Mouse (Mus musculus): ENCODE measurements at regions not wholly inside any gene's neighbourhood (a gene's known extent, or its start where the extent isn't known, plus 50 kb on each side); places are given as distances from the start of the nearest gene placed in this dataset.

DNA sequence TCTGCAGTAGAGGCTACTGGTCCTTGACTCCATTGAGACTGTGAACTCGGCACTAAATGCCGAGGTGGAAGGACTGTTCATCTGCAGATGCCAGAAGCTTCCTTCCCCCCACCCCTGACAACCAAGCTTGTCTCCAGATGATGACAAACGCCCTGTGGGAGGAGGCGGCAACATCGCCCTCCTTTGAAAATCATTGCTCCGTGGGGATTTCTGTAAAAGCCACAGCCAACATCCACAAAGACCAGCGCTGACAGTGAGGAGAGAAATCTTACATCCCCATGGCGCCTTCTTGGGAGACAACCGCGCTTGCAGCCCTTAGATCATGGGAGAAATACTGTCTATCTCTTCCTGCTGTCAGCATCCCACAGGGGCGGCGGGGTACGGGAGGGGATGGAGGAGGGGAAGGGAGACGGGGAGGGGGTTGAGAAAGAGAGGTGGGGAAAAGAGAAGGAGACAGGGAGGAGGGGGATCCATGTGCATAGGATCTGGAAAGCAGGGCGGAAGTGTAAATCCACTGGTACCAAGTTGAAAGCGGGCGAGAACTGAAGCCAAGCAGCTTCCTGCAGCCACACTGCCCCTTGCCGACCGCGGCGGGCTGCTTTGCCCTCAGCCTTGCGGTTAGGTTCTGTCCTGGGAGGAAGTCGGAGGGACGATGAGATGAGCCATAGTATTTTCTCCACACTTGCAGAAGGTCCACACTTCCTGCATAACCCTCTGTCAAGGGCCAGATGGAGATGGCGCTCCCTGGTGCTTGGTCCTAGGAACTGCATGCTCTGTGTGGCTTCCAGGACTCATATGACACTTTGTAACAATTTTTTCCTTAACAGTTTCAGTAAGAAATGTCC is 72.9 kb downstream of the Cryba4 start:
- DNase-seq (ENCODE audit: low read depth): peak; percentile 46

DNA sequence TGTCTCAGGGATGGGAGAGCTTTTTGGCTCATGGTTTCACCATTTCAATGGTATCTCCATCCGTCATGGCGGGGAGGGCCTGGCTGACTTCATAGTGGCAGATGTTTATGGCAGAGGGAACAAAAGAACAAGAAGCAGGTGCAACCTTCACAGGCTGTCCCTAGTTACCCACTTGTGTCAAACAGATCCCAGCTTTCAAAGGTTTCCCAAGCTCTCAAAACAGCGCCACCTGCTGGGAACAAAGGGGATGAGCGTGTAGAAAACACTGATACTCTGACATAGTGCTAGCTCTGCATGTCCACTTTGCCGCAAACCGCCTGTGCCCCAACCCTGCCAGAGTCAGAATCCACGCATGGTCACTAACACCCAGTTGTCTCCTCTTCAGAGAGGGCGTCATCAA is 69.5 kb downstream of the Cryba4 start:
- DNase-seq (ENCODE audit: low read depth): peak; percentile 27

DNA sequence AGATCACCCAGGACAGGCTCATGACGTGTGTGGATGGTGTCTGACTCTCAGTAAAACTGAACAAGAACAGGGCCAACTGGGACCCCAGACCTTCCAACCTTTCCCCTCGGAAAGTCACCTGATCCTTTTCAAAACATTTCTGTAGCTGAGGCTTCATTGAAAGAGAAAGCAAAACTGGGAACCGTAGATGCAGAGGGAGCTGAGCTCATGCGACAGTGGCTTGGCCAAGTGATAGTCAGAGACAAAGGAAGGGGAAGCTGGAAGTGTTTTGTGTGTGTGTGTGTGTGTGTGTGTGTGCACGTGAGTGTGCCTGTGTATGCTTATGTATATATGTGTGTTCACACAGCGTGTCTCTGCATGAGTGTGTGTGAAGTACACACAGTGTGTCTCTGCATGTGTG is 56.7 kb downstream of the Cryba4 start:
- no peak for DNase-seq (ENCODE audit: low read depth)
